Mouse (Mus musculus): ENCODE measurements around the gene Mrpl33.

Gene Mrpl33

GRCm38 (mm10) chr5:31644272-31644671 is 47.5 kb downstream of the Mrpl33 start:
- no peak for DNase-seq

DNA sequence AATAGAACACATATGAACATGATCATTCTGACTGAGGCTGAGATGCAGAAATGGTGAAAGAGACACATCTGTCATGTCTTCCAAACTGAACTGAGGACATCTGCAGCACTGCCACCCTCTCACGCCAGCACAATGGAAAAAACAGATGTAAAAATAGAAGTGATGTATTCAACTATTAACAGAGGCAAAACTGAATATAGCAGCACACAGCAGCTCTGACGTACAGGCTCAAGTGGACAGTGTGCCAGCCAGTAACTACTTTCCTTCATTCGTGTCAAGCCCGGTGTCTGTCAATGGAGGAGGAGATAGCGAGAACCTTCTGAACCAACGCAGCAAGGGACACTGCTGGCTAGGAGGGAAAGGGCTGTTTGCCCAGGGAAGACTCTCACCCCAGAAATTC is 48.1 kb downstream of the Mrpl33 start:
- no peak for DNase-seq

DNA sequence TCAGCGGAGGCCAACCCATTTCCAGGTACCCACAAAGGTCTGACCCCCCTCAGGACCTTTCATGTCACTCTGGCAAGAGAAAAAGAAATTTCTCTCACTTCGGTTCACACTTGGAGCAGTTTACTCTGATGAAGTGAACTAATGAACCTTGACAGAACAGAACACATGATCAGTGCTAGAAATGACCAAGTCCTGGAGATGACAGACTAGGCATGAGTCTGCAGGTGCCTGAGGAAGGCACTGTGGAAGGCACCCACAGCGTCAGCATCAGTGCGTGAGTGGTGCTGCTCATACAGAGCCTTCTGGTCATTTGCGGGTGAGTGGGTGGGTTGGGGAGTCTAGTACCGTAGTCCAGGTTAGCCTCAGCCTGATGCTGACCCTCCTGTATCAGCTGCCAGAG is 49.1 kb downstream of the Mrpl33 start:
- no peak for DNase-seq

GRCm38 (mm10) chr5:31646574-31646973 is 49.8 kb downstream of the Mrpl33 start:
- no peak for DNase-seq

DNA sequence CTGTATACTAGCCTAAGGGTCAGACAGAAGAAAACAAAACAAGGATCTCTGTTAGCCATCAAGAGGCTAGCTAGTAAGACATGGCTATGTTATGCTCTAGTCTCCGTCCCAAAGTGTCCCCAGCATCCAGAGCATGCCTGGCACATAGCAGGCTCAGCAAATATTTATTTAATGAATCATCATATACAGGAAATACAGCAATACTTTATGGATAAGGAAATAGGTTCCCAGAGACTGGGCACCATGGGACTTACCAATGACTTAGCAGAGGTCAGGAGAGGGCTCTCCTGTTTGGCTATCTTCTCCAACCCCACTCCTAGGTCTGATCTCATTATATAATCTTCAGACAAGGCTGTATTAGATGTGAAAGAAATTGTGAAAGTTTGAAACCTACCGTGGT is 50.6 kb downstream of the Mrpl33 start:
- no peak for DNase-seq

DNA sequence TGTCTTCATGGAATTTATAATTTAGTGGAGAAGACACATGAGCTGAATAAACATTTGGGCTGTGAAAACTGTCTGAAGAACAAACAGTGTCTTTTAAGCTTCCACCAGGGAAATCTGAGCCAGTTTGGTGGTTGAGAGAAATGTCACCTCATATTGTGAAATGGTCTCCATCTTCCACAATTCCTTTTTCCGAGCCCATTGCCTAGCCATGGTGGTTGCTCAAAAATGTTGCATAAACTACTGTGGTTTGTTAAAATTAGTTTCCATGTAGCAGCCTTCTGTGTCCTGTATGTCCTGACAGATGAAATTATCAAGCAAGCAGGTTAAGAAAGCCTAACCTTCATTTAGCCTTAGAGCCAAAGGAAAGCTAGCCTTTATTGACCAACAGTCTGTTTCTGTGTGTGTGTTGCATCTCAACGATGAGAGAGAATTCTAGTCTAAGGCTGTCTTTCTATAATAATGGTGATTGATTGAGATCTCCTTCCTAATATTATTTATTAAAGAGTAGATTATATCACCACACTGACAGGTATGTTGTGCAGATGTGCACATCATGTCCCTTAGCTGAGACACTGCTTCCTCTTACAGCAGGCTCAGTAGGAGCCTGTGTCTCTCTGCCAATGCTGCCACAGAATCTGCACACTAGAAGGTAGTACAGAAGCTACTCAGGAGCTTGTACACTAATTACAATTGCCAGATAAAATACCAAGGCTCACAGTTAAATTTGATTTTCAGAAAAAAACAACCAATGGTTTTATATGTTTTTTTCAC is 54.0 kb downstream of the Mrpl33 start:
- DNase-seq: no peak

- no peak for DNase-seq
Observed at GRCm38 (mm10) chr5:31655688-31656190, 59.0 kb downstream of the Mrpl33 start.

- no peak for DNase-seq
Observed at GRCm38 (mm10) chr5:31666176-31666575, 69.4 kb downstream of the Mrpl33 start.

GRCm38 (mm10) chr5:31668325-31668968 is 71.7 kb downstream of the Mrpl33 start:
- no peak for DNase-seq

- DNase-seq: no peak
Observed at GRCm38 (mm10) chr5:31669984-31670383, 73.2 kb downstream of the Mrpl33 start.

DNA sequence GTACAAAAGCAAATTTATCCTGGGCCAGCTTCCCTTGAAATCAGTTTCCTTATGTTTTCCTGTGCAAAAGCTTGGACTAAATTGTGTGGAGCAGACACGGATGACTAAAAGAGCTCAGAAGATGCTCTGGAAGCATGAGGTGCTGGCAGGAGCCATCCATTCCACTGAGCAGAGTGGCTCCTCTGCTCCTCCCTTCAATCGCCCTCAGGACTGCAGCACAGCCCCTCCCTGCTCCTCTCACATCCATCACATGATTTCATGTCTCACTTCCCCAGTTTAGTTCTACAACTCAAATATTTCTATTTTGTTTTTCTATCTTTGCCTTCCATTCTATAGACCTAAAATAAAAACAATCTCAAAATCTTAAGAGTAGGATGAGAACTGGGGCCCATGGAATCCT is 74.4 kb downstream of the Mrpl33 start:
- DNase-seq: no peak

GRCm38 (mm10) chr5:31673431-31673830 is 76.7 kb downstream of the Mrpl33 start:
- DNase-seq: no peak

DNA sequence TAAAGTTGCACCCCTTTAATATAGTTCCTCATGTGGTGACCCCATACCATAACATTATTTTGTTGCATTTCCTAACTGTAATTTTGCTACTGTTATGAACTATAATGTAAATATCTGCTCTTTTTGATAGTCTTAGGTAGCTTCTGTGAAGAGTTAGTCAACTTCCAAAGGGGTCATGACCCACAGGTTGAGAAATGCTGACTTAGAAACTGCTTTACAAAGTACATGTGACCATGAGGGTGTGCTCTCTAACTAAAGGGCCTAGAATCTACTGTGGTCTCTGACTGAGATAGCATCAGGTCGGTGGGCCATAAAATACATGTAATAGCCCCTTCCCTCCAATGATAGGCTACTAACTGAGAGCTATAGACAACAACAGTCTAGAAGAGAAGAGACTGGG is 81.3 kb downstream of the Mrpl33 start:
- no peak for DNase-seq

GRCm38 (mm10) chr5:31680183-31680582 is 83.4 kb downstream of the Mrpl33 start:
- no peak for DNase-seq

DNA sequence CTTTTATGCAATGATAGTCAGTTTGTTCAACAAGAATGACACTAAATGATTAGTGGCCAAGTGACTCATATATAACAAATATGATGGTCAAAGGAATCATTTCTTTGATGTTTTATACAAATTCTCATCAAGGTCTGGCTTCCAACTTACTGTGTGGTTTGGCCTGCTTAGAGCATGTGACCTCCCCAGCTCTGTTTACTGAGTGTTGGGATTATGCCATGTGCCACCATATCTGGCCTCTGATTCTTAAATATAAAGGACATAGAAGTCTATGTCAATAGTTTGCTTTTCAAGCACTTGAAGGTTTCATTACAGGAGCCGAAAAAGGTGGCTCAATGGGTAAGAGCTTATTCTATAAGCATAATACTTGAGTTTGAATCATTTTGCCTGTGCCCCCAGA is 85.6 kb downstream of the Mrpl33 start:
- no peak for DNase-seq

DNA sequence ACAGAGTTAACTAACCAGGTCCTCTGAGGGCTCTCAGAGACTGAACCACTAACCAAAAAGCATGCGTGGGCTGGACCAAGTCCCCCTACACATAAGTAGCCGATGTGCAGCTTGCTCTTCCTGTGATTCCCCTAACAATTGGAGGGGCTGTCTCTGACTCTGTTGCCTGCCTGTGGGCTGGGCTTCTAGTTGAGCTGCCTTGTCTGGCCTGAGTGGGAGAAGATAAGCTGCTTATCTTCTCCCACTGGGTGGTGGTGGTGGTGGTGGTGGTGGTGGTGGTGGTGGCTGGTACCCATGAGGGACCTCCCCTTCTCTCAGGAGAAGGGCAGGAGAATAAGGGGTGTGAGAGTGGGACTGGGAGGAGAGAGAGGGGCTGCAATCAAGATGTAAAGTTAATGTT is 89.3 kb downstream of the Mrpl33 start:
- no peak for DNase-seq

- DNase-seq: no peak
Observed at GRCm38 (mm10) chr5:31687972-31688371, 91.2 kb downstream of the Mrpl33 start.

GRCm38 (mm10) chr5:31693191-31693590 is 96.5 kb downstream of the Mrpl33 start:
- no peak for DNase-seq

DNA sequence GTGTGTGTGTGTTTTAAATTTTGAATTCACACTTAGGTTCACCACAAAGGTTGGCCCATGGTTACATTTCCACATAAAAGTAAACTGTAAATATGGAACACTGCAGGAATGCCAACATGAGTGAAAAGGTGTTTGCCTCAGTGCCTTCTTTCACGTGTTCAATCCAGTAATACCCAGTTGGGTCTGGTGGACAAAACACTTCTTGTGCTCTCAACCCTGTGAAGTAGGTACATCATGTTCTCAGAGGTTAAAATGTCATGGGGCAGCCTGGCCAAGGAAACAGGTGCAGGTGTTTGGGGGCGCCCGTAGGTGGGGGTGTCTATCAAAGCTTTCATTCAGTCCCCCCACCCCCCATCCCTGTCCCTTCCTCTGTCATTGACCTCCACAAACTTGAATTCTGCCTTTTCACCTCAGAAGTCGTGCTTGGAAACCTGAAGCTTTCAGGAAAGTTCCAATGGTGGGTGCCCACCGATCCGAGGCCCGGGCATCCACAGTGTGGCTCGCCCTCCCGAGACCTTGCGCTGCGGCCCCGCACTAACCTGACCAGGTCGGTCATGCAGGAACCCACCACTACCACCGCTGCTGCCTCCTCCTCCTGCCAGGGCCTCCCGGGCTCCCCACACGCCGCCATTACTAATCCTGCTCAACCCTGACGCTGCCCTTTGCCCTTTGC is 100.4 kb downstream of the Mrpl33 start, which contains the start of gene Rbks:
Gene Rbks, minus strand, starts transcription at position 657 of the 673 bp plus-strand sequence.
- DNase-seq: no peak

DNA sequence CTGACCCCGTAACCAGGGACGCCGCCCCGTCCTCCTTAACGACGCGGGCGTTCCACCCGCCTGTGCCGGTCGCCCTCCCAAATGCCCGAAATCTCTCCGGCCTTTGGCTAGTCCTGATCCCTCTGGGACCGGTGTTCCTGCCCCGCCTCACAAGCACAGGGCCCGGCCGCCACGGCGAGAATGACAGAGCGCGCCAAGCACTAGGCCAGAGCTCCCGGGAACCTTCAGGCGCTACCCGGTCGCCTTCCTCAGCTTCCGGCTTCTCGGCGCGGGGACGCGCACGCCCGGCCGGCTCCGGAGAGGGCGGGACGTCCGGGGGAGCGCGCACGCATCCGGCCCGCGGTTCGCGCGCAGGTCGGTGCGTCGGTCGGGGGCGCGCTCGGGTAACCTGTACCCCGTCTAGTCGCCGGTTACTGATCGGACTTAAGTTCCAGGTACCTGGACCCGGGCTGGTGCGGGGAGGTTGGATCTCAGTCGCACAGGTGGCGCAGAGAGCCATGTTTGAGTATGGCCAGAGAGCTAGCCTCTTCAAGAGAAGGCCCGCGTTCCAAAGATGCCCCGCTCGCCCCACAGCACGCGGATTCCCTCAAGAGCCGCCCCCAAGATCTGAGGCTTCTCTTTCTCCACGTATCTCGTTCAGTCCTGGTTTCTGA is 101.0 kb downstream of the Mrpl33 start, which contains the start of gene Babam2:
Gene Babam2, plus strand, starts transcription at position 41 of the 653 bp plus-strand sequence.
- peak; percentile 96 for DNase-seq

GRCm38 (mm10) chr5:31698297-31698726 is 101.6 kb downstream of the Mrpl33 start:
- peak; percentile 92 for DNase-seq

DNA sequence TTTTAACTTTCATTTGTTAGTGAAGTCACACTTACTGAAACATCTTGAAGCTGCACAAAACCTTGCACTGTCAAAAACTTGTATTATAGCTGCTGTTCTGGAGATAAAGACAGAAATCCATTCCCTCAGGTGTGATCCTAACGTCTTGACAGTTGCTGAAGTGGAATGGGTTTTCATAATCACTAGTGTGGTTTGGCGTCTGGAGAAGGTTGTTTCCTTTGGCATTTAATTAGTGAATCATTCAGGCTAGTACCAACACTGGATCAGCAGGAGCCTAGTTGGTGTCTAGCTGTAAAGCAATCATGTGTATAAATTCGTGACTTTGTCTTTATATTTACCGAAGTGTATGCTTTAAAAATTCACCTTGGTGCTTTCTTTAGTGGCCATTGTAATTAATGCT is 102.2 kb downstream of the Mrpl33 start:
- DNase-seq: no peak

- no peak for DNase-seq
Observed at GRCm38 (mm10) chr5:31699397-31699796, 102.7 kb downstream of the Mrpl33 start.
